Mouse (Mus musculus) A20 (cell line): ENCODE results near the gene Lrch2.
A peak's percentile ranks its signal among the peaks of the same experiment; 100 is the strongest.
"Not testable (repeated sequence)": the region's sequence is repeated elsewhere in the genome, so short reads cannot be mapped to it uniquely, and the experiment has no call there.

Experiments
- DNase-seq: peaks from one replicate; pipeline ENCODE4 v3.0.0-alpha.2; 2011; ENCODE audit warnings: low read depth, low spot score

The Lrch2 gene

DNA sequence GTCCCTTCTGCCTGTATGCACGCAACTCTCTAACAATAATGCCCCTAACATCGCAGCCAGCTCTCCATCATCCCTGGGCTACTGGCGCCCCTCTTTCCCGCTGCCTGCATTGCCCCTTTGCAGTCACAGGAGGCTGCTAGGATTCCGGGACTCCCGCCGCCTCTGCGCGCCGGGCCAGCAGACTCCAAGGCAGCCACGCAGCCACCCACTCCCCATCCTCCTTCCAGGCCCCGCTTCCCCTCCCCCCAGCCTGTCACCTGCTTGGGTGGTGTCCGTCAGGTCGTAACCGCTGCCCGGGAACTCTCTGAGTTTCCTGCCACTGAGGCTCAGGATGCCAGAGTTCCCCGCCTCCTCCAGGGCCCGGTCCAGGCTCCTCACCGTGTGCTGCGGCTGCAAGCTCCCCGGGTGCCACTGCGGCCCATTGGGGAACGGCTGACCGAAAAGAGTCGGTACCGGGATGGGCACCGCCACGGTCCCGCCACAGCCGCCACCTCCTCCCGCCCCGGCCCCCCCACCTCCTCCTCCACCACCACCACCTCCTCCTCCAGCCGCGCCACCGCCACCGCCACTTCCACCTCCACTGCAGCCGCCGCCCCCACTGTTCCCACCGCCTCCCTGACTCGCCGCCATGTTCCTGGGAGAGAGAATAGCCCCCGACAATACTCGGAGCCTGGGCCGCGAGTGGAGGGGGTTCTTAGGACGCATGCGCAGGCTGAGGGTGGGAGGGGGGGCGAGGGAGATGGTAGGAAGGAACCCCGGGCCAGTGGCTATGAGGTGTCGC is at the start of gene Lrch2:
TSS of gene Lrch2 (minus strand) at position 661 of the 781 bp plus-strand sequence.
- DNase-seq = no peak

- DNase-seq = no peak
Observed at GRCm38 (mm10) chrX:147540934-147541870, 12.7 kb downstream of the Lrch2 start.

- DNase-seq = no peak
Observed at GRCm38 (mm10) chrX:147538377-147538776, 15.5 kb downstream of the Lrch2 start.

GRCm38 (mm10) chrX:147537117-147537516 is 16.8 kb downstream of the Lrch2 start:
- DNase-seq = not testable (repeated sequence)

DNA sequence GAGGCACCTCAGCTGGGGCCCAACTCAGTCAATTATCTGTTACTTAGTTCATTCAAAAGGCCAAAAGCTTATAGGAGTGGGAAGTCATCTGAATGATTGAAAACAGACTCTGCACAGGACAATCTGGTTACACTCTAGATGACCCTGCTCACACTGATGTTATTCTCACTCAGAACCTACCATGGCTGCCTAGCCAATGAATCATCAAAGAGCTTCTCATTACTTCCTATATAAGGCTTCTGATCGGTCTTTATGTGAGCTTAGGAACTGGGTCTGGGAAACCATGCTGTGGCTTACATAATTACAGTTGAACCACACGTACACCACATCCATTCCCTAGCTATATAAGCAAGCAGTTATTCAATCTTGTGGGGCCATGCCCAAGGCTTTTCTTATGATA is 18.3 kb downstream of the Lrch2 start:
- no peak for DNase-seq

- DNase-seq = no peak
Observed at GRCm38 (mm10) chrX:147531675-147532074, 22.2 kb downstream of the Lrch2 start.

DNA sequence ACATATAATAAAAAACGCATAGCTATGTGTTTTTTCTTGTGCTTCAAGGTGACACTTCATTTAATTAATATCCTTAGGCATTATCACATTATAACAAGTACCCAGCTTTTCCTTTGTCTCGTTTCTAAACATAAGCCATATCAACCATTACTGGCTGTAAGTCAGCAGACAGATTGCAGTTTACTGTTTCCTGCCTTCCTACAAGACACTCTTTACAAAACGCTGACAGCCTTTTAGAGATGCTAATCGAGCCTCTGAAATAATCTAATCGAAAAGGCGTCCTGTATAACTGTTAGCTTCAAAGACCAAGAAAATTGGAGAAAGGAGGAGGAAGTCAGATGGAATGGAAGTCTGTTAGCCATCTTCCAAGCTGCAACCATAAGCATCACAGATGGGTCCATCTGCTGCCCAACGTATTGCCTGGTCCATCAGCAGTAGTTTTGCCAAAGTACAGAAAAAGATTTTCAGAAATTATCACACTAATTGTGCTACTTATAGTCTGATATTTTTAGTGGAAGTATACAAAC is 26.2 kb downstream of the Lrch2 start:
- no peak for DNase-seq

DNA sequence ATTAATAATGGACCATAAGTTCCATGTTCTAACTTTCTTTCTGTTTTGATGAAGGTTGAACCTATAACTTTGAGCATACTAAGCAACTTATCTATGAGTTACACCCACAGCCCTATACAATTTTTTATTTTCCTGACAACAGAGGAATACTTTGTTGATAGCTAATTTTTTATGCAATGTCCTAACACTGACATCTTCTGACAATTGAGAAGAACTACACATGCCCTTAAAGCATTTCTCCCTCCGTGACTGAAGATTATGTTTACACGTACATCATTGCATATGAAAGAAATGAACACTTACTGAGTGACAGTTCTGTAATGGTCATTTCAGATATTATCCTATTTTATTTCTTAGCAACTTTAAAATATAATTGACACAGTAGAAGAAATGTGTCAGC is 64.3 kb downstream of the Lrch2 start:
- DNase-seq = peak; percentile 1

GRCm38 (mm10) chrX:147453610-147454009 is 100.3 kb downstream of the Lrch2 start, which contains the start of gene Vmn1r239-ps:
Gene Vmn1r239-ps, minus strand, starts transcription at chrX:147453710.
- DNase-seq = not testable (repeated sequence)

GRCm38 (mm10) chrX:147443386-147443785 is 110.5 kb downstream of the Lrch2 start:
- no peak for DNase-seq

DNA sequence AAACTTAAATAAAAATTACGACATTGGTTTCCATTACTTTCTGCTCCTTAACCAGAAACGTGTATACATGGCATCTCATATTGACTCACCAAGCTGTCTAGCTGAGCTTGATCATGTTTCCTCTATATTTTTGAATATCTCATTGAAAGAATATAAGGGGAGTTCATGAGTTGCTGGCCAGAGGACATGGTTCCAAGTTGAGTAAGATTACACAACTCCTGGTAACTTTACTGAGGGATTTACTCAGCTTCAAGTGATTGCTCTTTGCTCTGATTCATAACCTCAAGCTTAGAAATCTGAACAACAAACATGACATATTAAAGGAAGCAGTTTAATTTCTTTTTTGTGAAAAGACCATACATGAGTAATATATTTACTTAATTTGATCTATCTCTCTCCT is 118.5 kb downstream of the Lrch2 start:
- no peak for DNase-seq

GRCm38 (mm10) chrX:147429753-147430152 is 124.1 kb downstream of the Lrch2 start:
- no peak for DNase-seq

DNA sequence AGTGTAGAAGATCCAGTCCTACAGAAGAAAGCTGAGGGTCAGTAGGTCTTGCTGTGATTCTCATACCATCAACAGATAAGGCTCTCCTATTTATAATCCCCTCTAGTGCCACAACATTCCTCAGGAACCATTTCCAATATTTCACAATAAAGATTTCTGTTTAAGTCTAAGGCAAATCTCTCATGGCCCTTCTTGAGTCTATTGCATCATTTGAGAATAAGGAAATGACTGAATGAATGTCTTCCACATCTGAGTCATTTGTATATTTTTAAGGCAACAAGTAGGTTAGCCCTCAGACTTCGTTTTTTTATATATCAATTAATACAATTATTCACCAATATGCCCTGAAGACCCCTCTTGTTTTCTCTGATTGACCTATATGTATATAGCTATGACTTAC is 124.8 kb downstream of the Lrch2 start, which contains the start of gene Il13ra2:
TSS of gene Il13ra2 (minus strand) at position 64 of the 400 bp plus-strand sequence.
- DNase-seq = no peak
